Mouse (Mus musculus) heart, adult 2 months (tissue): ENCODE results near the gene Cnot1. TPM values are rescaled to one million over a fixed set of nuclear protein-coding genes. Genes with fewer than 3 reads are reported as not detected.

Experiments used
- DNase-seq, 2 experiments: peaks; one replicate each; pipeline ENCODE4 v3.0.0; 2021
- H3K27ac ChIP-seq: fragments of 200-600 bp; 2 replicates; pipeline ENCODE4 v1.8.1; 2022
- H3K27me3 ChIP-seq: fragments of 200-500 bp; 2 replicates; pipeline ENCODE4 v1.6.1; 2012; ENCODE audit warnings: mild to moderate bottlenecking, low read length, inconsistent platforms, mixed read lengths; ENCODE audit not compliant: control insufficient read depth, insufficient read depth
- H3K36me3 ChIP-seq: fragments of 200-500 bp; 2 replicates; pipeline ENCODE4 v1.6.1; 2012; ENCODE audit warnings: low read length, inconsistent platforms; ENCODE audit not compliant: control insufficient read depth, insufficient read depth
- H3K4me1 ChIP-seq: fragments of 200-500 bp; 2 replicates; pipeline ENCODE4 v1.6.1; 2011; ENCODE audit warnings: low read length; ENCODE audit not compliant: control insufficient read depth, insufficient read depth
- H3K4me3 ChIP-seq: fragments of 200-600 bp; 2 replicates; pipeline ENCODE4 v1.8.1; 2022
- H3K79me2 ChIP-seq: fragments of 200-500 bp; replicated peaks from 2 replicates; pipeline ENCODE4 v1.6.1; 2012; ENCODE audit warnings: mild to moderate bottlenecking, inconsistent platforms, low read length, moderate library complexity, mixed read lengths; ENCODE audit not compliant: control insufficient read depth, insufficient read depth
- H3K9ac ChIP-seq: fragments of 200-500 bp; 2 replicates; pipeline ENCODE4 v1.6.1; 2012; ENCODE audit warnings: low read depth, mild to moderate bottlenecking, control low read depth, inconsistent platforms, low read length, mixed read lengths
- CTCF ChIP-seq: fragments of 200-600 bp; IDR thresholded peaks from 2 replicates; pipeline ENCODE4 v1.8.1; 2022; ENCODE audit warnings: antibody characterized with exemption, mild to moderate bottlenecking, moderate library complexity
- EP300 ChIP-seq: fragments of 200-500 bp; IDR thresholded peaks from 2 replicates; pipeline ENCODE4 v1.6.1; 2011; ENCODE audit warnings: low read depth, low read length, control low read depth; ENCODE audit not compliant: insufficient read depth
- POLR2A ChIP-seq: fragments of 200-500 bp; IDR thresholded peaks from 2 replicates; pipeline ENCODE4 v1.6.1; 2011; ENCODE audit warnings: mild to moderate bottlenecking, low read depth, low read length, control low read depth; ENCODE audit not compliant: insufficient read depth
- WGBS: fragments of 180-500 bp; shearing (Covaris S2); methylation state at CpG from one replicate; pipeline ENCODE4 v1.1.7; 2018; 5-methylcytosine and 5-hydroxymethylcytosine counted together
- intact Hi-C: fragments of 180-260 bp; cut with DNase I; formaldehyde crosslinking; loops from one replicate; pipeline ENCODE4 v1.15.1; 2025
- polyA plus RNA-seq: library from polyadenylated mRNA; depleted of rRNA; stranded (reverse); fragments of >200 nt; gene quantifications from 2 replicates; pipeline ENCODE4 v1.2.3, GENCODE M21; 2012
- total RNA-seq, 2 experiments: library from RNA; stranded (reverse); gene quantifications; 2 replicates each; pipeline ENCODE4 v1.2.3; 2021

The Cnot1 gene
- total and polyA plus RNA-seq, 3 experiments: 51.0 to 116 (median 107) TPM

DNA sequence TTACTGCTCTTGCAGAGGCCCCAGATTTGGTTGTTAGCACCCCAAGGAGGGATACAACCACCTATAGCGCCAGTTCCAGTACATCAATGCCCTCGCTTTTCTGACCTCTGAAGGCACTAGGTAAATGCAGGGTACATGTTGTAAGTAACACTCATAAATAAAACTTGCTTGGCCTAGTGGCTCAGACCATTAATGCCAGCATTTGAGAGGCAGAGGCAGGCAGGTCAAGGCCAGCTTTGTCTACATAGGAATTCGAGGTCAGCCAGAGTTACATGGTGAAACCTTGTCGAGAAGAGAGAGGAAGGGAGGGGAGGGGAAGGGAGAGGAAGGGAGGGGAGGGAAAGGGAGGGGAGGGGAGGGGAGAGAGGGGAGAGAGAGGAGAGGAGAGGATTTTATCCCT, 21.7 kb downstream of the Cnot1 start:
- intact Hi-C loops: no loop called here
- H3K36me3 ChIP-seq: peaks cover 13% of the 10 kb centered on the region
- H3K27ac ChIP-seq: no peak overlapping the region
- peaks cover 6% of the 10 kb centered on the region for H3K79me2 ChIP-seq
- H3K4me3 ChIP-seq: no peak overlapping the region
- TF ChIP-seq CTCF (no peak), POLR2A (no peak)
- 74% methylated on average over 4 of the region's 4 CpGs for WGBS
- H3K4me1 ChIP-seq: peaks cover 1% of the 10 kb centered on the region; the same call in 1 of the 2 replicates
- H3K9ac ChIP-seq: no peak overlapping the region
- DNase-seq: no peak
- no peaks in the 10 kb centered on the region for H3K27me3 ChIP-seq

DNA sequence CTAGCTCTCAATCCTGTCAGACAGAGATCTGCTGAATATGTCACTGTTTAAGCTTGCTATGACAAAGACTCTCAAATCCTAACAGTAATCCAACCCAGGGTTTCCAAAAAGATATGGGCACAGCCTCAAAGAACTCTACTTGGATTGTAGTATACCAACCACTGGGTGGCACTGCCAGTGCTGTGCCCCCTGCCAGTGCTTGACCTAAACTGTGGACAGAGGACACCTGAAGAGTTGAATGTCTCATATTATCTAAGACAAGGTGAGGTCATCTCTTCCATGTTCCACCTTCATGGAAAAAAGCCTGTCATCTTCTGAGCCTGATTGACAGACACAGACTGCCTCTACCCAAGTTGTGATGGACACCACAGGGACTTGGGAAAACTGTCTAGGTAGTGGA, 24.6 kb downstream of the Cnot1 start:
- Histone ChIP-seq H3K4me1 (peaks cover 1% of the 10 kb centered on the region; the same call in 1 of the 2 replicates), H3K79me2 (peaks cover 8% of the 10 kb centered on the region), H3K27me3 (no peaks in the 10 kb centered on the region), H3K27ac (no peak overlapping the region), H3K36me3 (peaks cover 10% of the 10 kb centered on the region), H3K9ac (no peak overlapping the region), H3K4me3 (no peak overlapping the region)
- no peak for DNase-seq
- TF ChIP-seq CTCF: peak; percentile 57
- no peak for TF ChIP-seq EP300
- no peak for TF ChIP-seq POLR2A
- intact Hi-C loops: loop anchor here (2.0 kb wide), 1 partner anchor 48 kb away; no protein-coding TSS in a partner anchor

DNA sequence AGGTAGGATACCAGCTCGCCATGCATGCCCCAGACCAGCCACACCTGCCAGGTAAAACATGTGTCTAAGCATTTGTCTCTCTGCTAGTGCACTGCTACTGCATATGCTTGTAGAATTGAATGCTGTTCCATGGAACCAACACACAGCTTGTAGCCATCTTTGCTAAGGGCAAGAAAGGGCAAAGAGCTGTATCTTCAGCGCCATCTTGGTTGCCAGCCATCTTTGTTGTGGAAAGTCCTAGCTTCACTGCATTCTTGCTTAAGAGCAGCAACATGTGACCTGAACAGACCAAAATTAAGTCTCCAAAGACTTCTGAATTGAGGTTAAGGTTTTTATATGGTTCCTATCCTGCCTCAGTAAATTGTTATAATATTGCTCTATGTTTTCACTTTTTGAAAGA, 25.5 kb downstream of the Cnot1 start:
- no peak for DNase-seq
- no peak overlapping the region for H3K27ac ChIP-seq
- H3K79me2 ChIP-seq: peaks cover 8% of the 10 kb centered on the region
- no peak overlapping the region for H3K4me3 ChIP-seq
- H3K27me3 ChIP-seq: no peaks in the 10 kb centered on the region
- H3K4me1 ChIP-seq: peaks cover 1% of the 10 kb centered on the region; the same call in 1 of the 2 replicates
- H3K36me3 ChIP-seq: peaks cover 10% of the 10 kb centered on the region
- TF ChIP-seq CTCF (no peak), POLR2A (no peak), EP300 (no peak)
- no peak overlapping the region for H3K9ac ChIP-seq
- intact Hi-C loops: loop anchor here (2.0 kb wide), 1 partner anchor 49 kb away; no protein-coding TSS in a partner anchor
- 98% methylated on average over 2 of the region's 2 CpGs for WGBS

DNA sequence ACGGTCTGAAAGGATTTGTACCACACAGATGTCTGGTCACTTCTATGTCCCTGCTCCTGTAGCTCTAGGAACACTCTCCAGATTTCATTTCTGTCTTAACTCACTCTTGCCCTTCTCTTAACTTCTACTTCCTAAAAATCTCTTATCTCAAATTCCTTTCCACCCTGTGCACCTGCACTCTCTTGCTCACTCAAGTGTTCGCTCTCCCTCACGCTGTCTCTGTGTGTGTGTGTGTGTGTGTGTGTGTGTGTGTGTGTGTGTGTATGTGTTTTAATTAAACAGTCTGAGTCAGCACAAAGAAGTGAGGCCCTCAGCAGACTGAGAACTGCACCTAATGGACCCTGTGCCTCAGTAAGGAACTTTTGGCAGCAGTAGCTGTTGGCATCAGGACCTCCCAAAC, 26.2 kb downstream of the Cnot1 start:
- WGBS: 68% methylated on average over 3 of the region's 3 CpGs
- intact Hi-C loops: no loop called here
- Histone ChIP-seq H3K4me3 (no peak overlapping the region), H3K27ac (no peak overlapping the region), H3K4me1 (peaks cover 1% of the 10 kb centered on the region; the same call in 1 of the 2 replicates), H3K27me3 (no peaks in the 10 kb centered on the region), H3K79me2 (peaks cover 8% of the 10 kb centered on the region), H3K36me3 (peaks cover 8% of the 10 kb centered on the region), H3K9ac (no peak overlapping the region)
- DNase-seq: no peak
- TF ChIP-seq CTCF: no peak
- no peak for TF ChIP-seq POLR2A
- no peak for TF ChIP-seq EP300

DNA sequence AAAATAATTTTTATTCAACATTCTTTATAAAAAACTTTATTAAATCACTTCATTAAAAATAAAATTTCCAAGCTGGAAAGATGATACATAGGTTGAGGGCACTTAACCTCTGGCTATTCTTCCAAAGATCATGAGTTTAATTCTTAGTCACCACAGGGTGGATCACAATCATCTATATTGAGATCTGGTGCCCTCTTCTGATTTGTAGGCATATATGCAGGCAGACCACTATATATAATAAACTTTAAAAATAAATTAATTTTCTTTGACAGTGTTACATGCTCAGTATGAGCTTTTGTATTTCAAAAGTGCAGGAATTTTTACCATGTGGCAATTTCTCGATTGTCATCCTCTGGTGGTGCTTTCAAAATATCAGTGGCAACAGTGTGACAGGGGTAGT, 43.1 kb downstream of the Cnot1 start:
- Histone ChIP-seq H3K27me3 (no peaks in the 10 kb centered on the region), H3K79me2 (no peaks in the 10 kb centered on the region), H3K4me1 (no peaks in the 10 kb centered on the region), H3K27ac (no peak overlapping the region), H3K9ac (no peak overlapping the region), H3K4me3 (no peak overlapping the region), H3K36me3 (peaks cover 23% of the 10 kb centered on the region)
- TF ChIP-seq CTCF: peak; percentile 68
- TF ChIP-seq EP300: no peak
- no peak for TF ChIP-seq POLR2A
- intact Hi-C loops: loop anchor here (5.0 to 10.0 kb wide), 2 partner anchors 42 to 151 kb away; no protein-coding TSS in a partner anchor
- 78% methylated on average over 1 of the region's 1 CpGs for WGBS
- DNase-seq: no peak

DNA sequence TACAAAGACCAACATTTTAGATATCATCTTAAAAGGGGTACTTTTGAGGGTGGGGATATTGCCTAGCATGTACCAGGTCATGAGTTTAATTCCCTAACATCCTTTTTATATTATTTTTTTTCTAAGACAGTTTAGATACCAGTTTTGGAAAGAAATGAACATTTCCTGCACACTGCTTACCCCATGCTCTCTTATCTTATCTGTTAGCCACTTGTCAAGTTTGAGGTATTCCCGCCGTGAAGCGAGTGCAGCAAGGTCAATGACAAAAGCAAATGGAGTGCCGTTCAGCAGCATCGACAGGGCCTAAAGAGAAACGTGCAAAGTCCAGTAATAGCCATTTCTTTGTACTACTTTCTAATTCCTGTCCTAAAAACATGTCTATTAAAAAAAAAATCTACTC, 46.9 kb downstream of the Cnot1 start:
- no peaks in the 10 kb centered on the region for H3K27me3 ChIP-seq
- DNase-seq: no peak
- WGBS: 21% methylated on average over 6 of the region's 6 CpGs
- peaks cover 24% of the 10 kb centered on the region for H3K36me3 ChIP-seq
- no peak for TF ChIP-seq CTCF
- no peak overlapping the region; the same call in 1 of the 2 replicates for H3K27ac ChIP-seq
- H3K4me1 ChIP-seq: no peaks in the 10 kb centered on the region
- no peaks in the 10 kb centered on the region for H3K79me2 ChIP-seq
- intact Hi-C loops: loop anchor here (5.0 to 10.0 kb wide), 2 partner anchors 38 to 154 kb away; no protein-coding TSS in a partner anchor
- no peak overlapping the region for H3K9ac ChIP-seq
- H3K4me3 ChIP-seq: no peak overlapping the region
